Comparison of ENCODE assay signal across 28 mouse cellular contexts in the genomic region with DNA sequence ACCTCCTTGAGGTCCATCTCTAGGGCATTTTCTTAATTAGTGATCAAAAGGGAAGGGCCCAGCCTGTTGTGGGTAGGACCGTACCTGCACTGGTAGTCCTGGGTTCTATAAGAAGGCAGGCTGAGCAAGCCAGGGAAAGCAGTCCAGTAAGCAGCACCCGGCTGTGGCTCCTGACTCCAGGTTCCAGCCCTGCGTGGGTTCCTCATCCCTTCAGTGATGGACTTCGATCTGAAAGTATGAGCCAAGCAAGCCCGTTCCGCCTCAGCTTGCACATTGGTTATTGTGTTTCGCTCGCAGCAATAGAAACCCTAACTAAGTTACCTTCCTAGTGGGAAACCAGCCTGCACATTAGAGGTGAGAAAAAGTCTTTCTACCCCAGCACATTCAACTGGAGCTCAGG. TPM values are rescaled to one million over a fixed set of nuclear protein-coding genes. Genes with fewer than 3 reads are reported as not detected.
"Had no signal": no experiment of that assay in that cellular context is flagged by ENCODE, and none has a peak within 500 bp of the region (broad histone marks: within the 10 kb centered on the region; RNA-seq: fewer than 3 reads in every experiment).

No protein-coding gene starts in this region.

- H3K4me3 ChIP-seq: limb, embryonic 12.5 days; limb, embryonic 15.5 days; midbrain, embryonic 12.5 days; midbrain, embryonic 15.5 days; neural tube, embryonic 12.5 days; neural tube, embryonic 15.5 days had no signal

- H3K4me1 ChIP-seq: limb, embryonic 12.5 days; midbrain, embryonic 12.5 days; midbrain, embryonic 15.5 days; neural tube, embryonic 12.5 days; neural tube, embryonic 15.5 days had no signal

- H3K9me3 ChIP-seq: limb, embryonic 15.5 days; midbrain, embryonic 12.5 days; neural tube, embryonic 12.5 days; neural tube, embryonic 15.5 days had no signal

- ATAC-seq: intestine, embryonic 16.5 days; liver, postnatal 0 days; lung, postnatal 0 days; midbrain, embryonic 15.5 days had no signal

- H3K36me3 ChIP-seq: limb, embryonic 12.5 days; limb, embryonic 15.5 days; midbrain, embryonic 12.5 days; midbrain, embryonic 15.5 days; neural tube, embryonic 12.5 days; neural tube, embryonic 15.5 days had no signal

- DNase-seq: left cerebral cortex, postnatal 4 days; liver, postnatal 0 days; lung, embryonic 14.5 days; right cerebral cortex, adult 18-20 months; right cerebral cortex, postnatal 14 days; right cerebral cortex, postnatal 4 days; thymus, adult 18-20 months; thymus, postnatal 36 days had no signal

- H3K27me3 ChIP-seq: midbrain, embryonic 15.5 days; neural tube, embryonic 12.5 days had no signal

- H3K9ac ChIP-seq: limb, embryonic 12.5 days; limb, embryonic 15.5 days; liver, embryonic 14.5 days; liver, postnatal 0 days; lung, embryonic 14.5 days; midbrain, embryonic 12.5 days; midbrain, embryonic 15.5 days; neural tube, embryonic 12.5 days; neural tube, embryonic 15.5 days had no signal

- H3K4me2 ChIP-seq: limb, embryonic 12.5 days; limb, embryonic 15.5 days; liver, embryonic 11.5 days; lung, embryonic 14.5 days; midbrain, embryonic 12.5 days; midbrain, embryonic 15.5 days; neural tube, embryonic 12.5 days; neural tube, embryonic 15.5 days had no signal

- H3K27ac ChIP-seq: kidney, postnatal 0 days; limb, embryonic 12.5 days; limb, embryonic 15.5 days; liver, embryonic 14.5 days; macrophage; midbrain, embryonic 12.5 days; midbrain, embryonic 15.5 days; neural tube, embryonic 12.5 days; neural tube, embryonic 15.5 days; stomach, postnatal 0 days had no signal

RNA-seq across cellular contexts. Expression of gene Trim63, which starts 17.6 kb away (rescaled TPM):
- total RNA-seq: layer of hippocampus, adult 18-20 months; megakaryocyte, adult 5-6 weeks had no signal
- polyA plus RNA-seq: lung, embryonic 14.5 days; macrophage; stomach, embryonic 14.5 days had no signal

RNA-seq across cellular contexts. Expression of gene Grrp1, which starts 43.5 kb away (rescaled TPM):
- total RNA-seq: megakaryocyte, adult 5-6 weeks had no signal
- polyA plus RNA-seq: macrophage had no signal

RNA-seq across cellular contexts. Expression of gene Slc30a2, which starts 45.6 kb away (rescaled TPM):
- total RNA-seq: layer of hippocampus, postnatal 14 days; left cerebral cortex, postnatal 4 days had no signal
- polyA plus RNA-seq: liver, embryonic 11.5 days; liver, postnatal 0 days; macrophage; neural tube, embryonic 12.5 days; stomach, embryonic 14.5 days had no signal

RNA-seq across cellular contexts. Expression of gene Gm30191, which starts 50.6 kb away (rescaled TPM):
- total RNA-seq: layer of hippocampus, adult 18-20 months; layer of hippocampus, postnatal 14 days; left cerebral cortex, adult 8-10 months; left cerebral cortex, postnatal 14 days; left cerebral cortex, postnatal 4 days; megakaryocyte, adult 5-6 weeks had no signal
- polyA plus RNA-seq: intestine, embryonic 16.5 days; kidney, postnatal 0 days; limb, embryonic 12.5 days; limb, embryonic 15.5 days; liver, embryonic 11.5 days; liver, embryonic 14.5 days; liver, postnatal 0 days; lung, embryonic 14.5 days; lung, postnatal 0 days; macrophage; midbrain, embryonic 12.5 days; midbrain, embryonic 15.5 days; neural tube, embryonic 12.5 days; neural tube, embryonic 15.5 days; stomach, embryonic 14.5 days; stomach, postnatal 0 days; urinary bladder, adult 2 months had no signal
